Mouse (Mus musculus) 416B (cell line): ENCODE results near the gene Mpv17.
A peak's percentile ranks its signal among the peaks of the same experiment; 100 is the strongest.

Source experiments
- DNase-seq: peaks from one replicate; pipeline ENCODE4 v3.0.0; 2011; ENCODE audit warnings: low read depth

Mpv17 gene

GRCm38 (mm10) chr5:31154152-31154553 lies at the start of gene Mpv17:
Gene Mpv17, minus strand, starts transcription at chr5:31154251.
- peak; percentile 84 for DNase-seq

DNA sequence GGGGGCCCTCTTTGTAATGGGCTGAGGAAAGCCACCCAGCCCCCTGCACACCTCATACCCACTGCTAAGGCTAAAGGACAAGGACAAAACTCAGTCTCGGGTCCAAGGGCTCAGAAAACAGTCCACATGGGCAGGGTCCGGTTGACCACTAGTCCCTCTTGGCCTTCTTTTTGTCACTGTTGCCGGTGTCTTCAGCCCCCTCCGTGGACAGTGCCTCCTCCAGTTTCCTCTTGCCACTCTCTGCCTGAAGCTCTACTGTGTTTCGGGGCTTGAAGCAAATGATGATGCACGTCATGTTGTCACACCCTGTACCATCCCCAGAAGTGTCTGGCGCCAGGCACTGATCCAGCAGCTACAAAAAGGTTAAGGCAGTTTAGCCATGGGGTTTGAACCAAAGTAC lies 48.9 kb upstream of the Mpv17 start:
- no peak for DNase-seq

DNA sequence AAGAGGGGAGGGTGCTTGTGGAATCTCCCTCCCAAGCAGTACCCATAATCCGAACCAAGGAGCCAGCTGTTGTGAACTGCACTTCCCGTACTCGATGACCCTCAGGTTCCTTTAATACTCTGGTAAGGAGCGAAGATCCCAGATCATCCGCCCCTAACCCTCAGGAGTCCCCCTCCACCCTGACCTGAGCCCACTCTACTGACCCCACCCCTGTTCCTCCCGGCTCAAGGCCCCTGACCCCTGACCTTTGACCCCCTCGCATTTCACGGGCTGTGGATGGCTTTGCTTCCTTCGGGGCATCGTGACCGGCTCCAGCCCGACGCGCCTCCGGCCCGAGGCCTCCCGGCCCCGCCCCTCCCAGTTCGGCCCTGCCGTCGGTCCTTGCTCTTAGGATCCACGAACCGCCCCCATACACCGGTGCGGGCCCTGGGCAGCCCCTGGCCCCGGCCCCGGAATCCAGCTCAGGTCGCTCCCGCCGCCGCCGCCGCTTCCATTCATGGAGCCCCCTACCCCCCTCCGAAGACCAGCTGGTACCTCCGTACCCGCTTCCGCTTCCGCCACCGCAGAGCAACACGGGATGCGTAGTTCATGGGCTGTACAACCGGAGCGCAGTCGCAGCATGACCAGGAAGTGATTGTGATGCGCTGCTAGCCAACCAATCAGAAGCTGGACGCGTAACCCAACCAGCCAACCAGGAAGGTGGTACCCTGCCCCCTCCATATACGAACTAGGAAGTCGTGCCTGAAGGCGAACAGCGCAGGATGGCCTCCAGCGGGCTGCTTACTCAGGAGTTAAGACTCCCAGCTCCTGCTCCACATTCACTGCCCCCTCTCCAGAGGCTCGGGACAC lies 47.9 kb upstream of the Mpv17 start, which contains the start of gene Zfp513:
TSS of gene Zfp513 (minus strand) at position 562 of the 849 bp plus-strand sequence.
- peak; percentile 99 for DNase-seq

DNA sequence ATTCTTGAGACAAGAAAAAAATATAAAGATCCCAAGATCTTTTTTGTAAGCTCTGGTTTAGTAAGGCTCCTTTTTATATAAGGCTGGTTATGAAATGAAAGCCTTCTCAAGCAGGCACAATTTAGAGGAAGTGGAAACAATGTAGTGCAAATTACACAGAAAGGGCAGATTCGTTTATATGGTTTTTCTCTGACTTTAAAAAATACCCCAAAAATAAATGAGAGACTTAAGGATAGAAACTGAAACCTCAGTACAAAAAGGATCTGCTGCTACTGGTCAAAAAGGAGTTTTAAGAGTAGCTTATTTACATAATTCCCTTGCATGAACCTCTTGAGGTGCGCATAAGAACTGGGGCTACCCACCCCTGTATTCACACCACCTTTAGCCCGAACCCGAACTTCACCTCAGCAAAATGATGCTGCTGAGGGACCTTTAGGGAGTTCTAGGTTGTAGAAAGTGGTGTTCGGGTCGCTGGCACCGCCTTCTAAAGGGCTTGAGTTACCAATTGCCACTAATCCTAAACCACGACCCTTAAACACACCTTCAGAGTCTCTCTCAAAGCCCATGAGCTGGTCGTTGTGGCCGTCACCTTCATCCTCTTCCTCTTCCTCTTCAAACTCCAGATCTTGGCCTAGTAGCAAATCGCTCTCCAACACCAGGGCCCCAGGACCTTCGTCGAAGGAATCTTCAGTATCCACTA lies 47.1 kb upstream of the Mpv17 start:
- DNase-seq, result no peak

- DNase-seq, result no peak
Measured at GRCm38 (mm10) chr5:31200327-31200768, 46.3 kb upstream of the Mpv17 start.

GRCm38 (mm10) chr5:31199893-31200292 lies 45.8 kb upstream of the Mpv17 start:
- DNase-seq, result peak; percentile 40

- DNase-seq, result no peak
Measured at GRCm38 (mm10) chr5:31199321-31199892, 45.4 kb upstream of the Mpv17 start.

- DNase-seq, result no peak
Measured at GRCm38 (mm10) chr5:31198616-31199320, 44.7 kb upstream of the Mpv17 start.

DNA sequence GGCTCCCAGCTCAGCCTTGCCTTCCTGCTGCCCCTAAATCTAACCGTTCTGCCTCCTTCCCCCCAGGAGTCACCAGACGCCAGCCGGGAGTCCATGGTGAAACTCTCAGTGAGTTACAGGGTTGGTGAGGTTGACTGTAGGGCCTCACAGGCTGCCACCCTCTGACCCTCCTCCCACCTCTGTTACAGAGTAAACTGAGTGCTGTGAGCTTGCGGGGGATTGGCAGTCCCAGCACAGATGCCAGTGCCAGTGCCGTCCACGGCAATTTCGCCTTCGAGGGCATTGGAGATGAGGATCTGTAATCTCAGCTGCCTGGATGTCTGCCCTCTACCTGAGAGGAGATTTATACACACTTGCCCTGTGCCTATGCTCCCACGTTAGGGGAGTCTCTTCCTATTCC lies 44.1 kb upstream of the Mpv17 start:
- no peak for DNase-seq

DNA sequence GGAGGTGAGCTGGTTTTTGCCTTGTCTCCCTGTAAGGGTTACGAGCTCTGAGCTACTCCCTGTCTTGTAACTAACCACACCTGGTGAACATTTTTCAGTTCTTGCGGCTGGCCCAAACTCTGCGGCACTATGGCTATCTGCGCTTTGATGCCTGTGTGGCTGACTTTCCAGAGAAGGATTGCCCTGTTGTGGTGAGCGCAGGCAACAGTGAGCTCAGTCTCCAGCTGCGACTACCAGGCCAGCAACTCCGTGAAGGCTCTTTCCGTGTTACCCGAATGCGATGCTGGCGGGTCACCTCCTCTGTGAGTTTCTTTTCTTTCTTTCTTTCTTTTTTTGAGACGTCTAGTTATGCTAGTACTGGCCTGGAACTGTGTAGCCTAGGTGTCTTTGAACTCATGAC lies 43.0 kb upstream of the Mpv17 start:
- no peak for DNase-seq

GRCm38 (mm10) chr5:31196207-31196606 lies 42.2 kb upstream of the Mpv17 start:
- no peak for DNase-seq

GRCm38 (mm10) chr5:31195671-31196070 lies 41.6 kb upstream of the Mpv17 start:
- DNase-seq, result no peak

DNA sequence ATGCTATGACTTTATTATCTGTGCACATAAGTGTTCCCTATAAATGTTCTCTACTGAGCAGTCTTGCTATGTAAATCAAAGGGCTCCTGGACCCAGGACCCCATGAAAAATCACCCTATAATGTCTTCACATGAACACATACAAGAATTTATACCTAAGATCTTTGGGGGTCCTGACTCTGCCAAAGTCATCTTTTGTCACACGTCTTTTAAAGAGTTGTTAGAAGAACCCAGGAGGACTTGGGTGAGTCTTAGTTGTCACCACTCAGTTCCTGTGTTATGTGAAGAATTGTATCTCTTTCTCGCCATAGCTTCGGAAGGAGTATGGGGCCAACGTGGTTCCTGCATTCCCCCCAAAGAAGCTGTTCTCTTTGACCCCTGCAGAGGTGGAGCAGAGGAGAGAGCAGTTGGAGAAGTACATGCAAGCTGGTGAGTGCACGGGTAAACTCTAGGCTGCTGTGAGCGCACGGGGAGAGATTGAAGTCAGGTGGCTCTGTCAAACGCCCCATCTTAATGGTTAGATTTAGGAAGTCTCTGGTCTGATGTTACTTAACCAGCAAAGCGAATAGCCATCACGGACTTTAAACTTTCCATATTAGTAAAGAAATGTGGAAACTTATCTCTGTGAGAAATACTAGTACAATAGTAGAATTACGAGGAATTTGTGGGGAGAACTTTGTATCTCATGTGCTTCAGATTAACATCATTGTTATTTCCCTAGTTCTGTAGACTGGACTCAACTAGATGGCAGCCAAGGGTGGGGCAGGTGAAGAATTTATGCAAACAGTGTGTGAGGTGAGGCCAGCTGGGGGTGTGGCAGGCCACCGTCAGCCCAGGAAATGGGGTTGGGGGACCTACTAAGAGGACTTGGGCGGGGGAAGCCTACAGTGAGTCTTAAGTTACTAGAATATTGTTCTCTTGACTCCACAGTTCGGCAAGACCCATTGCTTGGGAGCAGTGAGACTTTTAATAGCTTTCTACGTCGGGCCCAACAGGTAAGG lies 40.7 kb upstream of the Mpv17 start:
- DNase-seq, result no peak

DNA sequence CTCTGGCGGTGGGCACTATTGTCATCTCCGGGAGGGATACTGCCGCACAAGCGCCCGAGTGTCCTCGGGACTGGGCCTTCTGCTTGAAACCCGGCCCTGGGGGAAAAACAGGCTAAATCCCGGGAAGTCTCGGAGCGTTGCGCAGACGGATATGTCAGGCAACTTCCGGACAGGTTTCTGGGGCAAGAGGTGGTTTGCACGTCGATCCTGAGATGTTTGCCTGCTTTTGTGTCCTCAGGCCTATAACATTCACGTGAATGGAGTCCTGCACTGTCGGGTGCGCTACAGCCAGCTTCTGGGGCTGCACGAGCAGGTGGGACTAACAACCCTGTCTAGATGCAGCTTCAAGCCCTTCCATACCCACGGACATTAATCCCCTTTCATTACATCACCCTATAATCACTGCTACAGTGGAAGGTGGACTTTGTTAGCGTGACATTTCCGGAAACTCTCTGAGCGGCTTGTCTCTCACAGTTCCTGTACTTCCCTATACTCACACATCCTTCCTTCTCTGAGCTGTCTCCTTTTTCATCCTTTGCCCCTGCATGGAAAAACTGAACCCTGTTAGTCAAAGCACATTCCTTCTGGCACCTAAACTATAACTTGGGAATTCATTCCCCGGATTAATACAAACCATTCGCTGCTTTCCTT lies 39.7 kb upstream of the Mpv17 start:
- peak; percentile 49 for DNase-seq

GRCm38 (mm10) chr5:31192939-31193630 lies 39.0 kb upstream of the Mpv17 start, which contains the start of the genes Snx17 and Eif2b4:
Gene Snx17, plus strand, starts transcription at chr5:31193227.
Gene Eif2b4, minus strand, starts transcription at chr5:31193430.
- DNase-seq, result peak; percentile 99

GRCm38 (mm10) chr5:31192045-31192938 lies 38.2 kb upstream of the Mpv17 start:
- DNase-seq, result no peak

GRCm38 (mm10) chr5:31190201-31190600 lies 36.1 kb upstream of the Mpv17 start:
- no peak for DNase-seq

DNA sequence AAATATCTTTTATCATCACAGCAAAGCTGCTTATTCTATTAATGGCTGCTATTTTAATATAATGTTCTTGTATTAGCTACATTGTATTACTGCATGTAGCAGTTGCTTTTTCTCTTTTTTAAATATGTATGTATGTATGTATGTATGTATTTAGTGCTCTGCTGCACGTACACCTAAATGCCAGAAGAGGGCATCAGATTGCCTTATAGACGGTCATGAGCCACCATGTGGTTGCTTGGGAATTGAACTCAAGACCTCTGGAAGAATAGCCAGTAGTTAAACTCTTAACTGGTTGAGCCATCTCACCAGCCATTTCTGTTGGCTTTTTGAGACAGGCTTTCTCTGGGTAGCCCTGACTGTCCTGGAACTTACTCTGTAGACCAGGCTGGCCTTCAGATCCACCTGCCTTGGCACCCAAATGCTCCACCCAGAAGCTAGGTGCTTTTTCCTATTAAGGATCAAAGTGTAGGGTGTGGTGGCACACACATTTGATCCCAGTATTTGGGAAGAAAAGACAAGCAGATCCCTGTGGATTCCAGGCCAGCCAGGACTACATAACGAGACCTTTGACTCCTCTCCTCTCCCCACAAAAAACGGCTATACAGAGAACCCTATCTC lies 34.3 kb upstream of the Mpv17 start:
- DNase-seq, result peak; percentile 83
